ENCODE assay signal across 9 mouse cellular contexts in genomic region chr9:33152186-33152585, GRCm38 (mm10).
DNase-seq lines count a peak whose midpoint lies in the region; ATAC-seq and TF ChIP-seq lines count a peak whose summit lies in the region.
"Had no signal": no experiment of that assay in that cellular context is flagged by ENCODE, and none has a peak within 500 bp of the region (broad histone marks: within the 10 kb centered on the region; RNA-seq: fewer than 3 reads in every experiment).

No protein-coding gene starts in this region.

- no peak overlapping the region for H3K9ac ChIP-seq in hindbrain, embryonic 11.5 days (ENCODE audit: low read depth, low read length)
- H3K9ac ChIP-seq in hindbrain, embryonic 12.5 days: no peak overlapping the region
- no peak overlapping the region for H3K9ac ChIP-seq in intestine, postnatal 0 days (ENCODE audit: low read depth, low read length)

- no peak overlapping the region for H3K4me3 ChIP-seq in hindbrain, embryonic 11.5 days (ENCODE audit: low read depth, low read length)
- H3K4me3 ChIP-seq in hindbrain, embryonic 12.5 days: no peak overlapping the region
- no peak overlapping the region for H3K4me3 ChIP-seq in limb, embryonic 10.5 days
- H3K4me3 ChIP-seq in intestine, postnatal 0 days (ENCODE audit: low read depth, low read length): no peak overlapping the region

- no peak overlapping the region for H3K4me2 ChIP-seq in hindbrain, embryonic 11.5 days (replicated peaks; ENCODE audit: low read depth, low read length)
- H3K4me2 ChIP-seq in hindbrain, embryonic 12.5 days (replicated peaks): no peak overlapping the region
- no peak overlapping the region for H3K4me2 ChIP-seq in intestine, postnatal 0 days (replicated peaks; ENCODE audit: low read depth)

- H3K9me3 ChIP-seq in hindbrain, embryonic 11.5 days (ENCODE audit: control insufficient read depth, low read length): no peaks in the 10 kb centered on the region
- no peaks in the 10 kb centered on the region for H3K9me3 ChIP-seq in hindbrain, embryonic 12.5 days (replicated peaks)
- no peaks in the 10 kb centered on the region for H3K9me3 ChIP-seq in limb, embryonic 10.5 days (replicated peaks)
- no peaks in the 10 kb centered on the region for H3K9me3 ChIP-seq in intestine, postnatal 0 days (ENCODE audit: control insufficient read depth)

- WGBS in hindbrain, embryonic 11.5 days: 38% methylated on average over 1 of the region's 1 CpGs
- WGBS in hindbrain, embryonic 12.5 days: 29% methylated on average over 1 of the region's 1 CpGs
- WGBS in limb, embryonic 10.5 days: 27% methylated on average over 1 of the region's 1 CpGs
- 33% methylated on average over 1 of the region's 1 CpGs for WGBS in intestine, postnatal 0 days

- no peaks in the 10 kb centered on the region for H3K27me3 ChIP-seq in hindbrain, embryonic 11.5 days (ENCODE audit: control insufficient read depth, insufficient read depth, low read length)
- H3K27me3 ChIP-seq in hindbrain, embryonic 12.5 days: no peaks in the 10 kb centered on the region
- H3K27me3 ChIP-seq in limb, embryonic 10.5 days (ENCODE audit: low read depth, poor library complexity, severe bottlenecking): no peaks in the 10 kb centered on the region
- no peaks in the 10 kb centered on the region for H3K27me3 ChIP-seq in intestine, postnatal 0 days (replicated peaks; ENCODE audit: control insufficient read depth, insufficient read depth, low read length)

- intact Hi-C loops in left cerebral cortex, postnatal 25 days (cut with DNase I): no loop called here

- no peaks in the 10 kb centered on the region for H3K4me1 ChIP-seq in hindbrain, embryonic 11.5 days (replicated peaks; ENCODE audit: control insufficient read depth, insufficient read depth, low read length)
- no peaks in the 10 kb centered on the region for H3K4me1 ChIP-seq in hindbrain, embryonic 12.5 days
- peaks cover 22% of the 10 kb centered on the region; the same call in 1 of the 2 replicates for H3K4me1 ChIP-seq in limb, embryonic 10.5 days
- no peaks in the 10 kb centered on the region for H3K4me1 ChIP-seq in intestine, postnatal 0 days (replicated peaks; ENCODE audit: control insufficient read depth, insufficient read depth, low read length)

- ATAC-seq in hindbrain, embryonic 11.5 days (ENCODE audit: low FRiP score): no peak
- no peak for ATAC-seq in hindbrain, embryonic 12.5 days (ENCODE audit: low FRiP score)
- no peak for ATAC-seq in intestine, postnatal 0 days

- H3K27ac ChIP-seq in hindbrain, embryonic 11.5 days (ENCODE audit: low read depth, low read length): no peak overlapping the region
- no peak overlapping the region for H3K27ac ChIP-seq in hindbrain, embryonic 12.5 days
- peak overlapping the region; percentile 79; the same call in 1 of the 2 replicates for H3K27ac ChIP-seq in limb, embryonic 10.5 days
- H3K27ac ChIP-seq in intestine, postnatal 0 days (ENCODE audit: low read depth, low read length): no peak overlapping the region

- DNase-seq in hindbrain, embryonic 11.5 days (ENCODE audit: low spot score): peak; percentile 10
- peak; percentile 54 for DNase-seq in adrenal gland, adult 2 months
- peak; percentile 3 for DNase-seq in embryo, embryonic 9.5 days (ENCODE audit: extremely low spot score)
- DNase-seq in limb, embryonic 10.5 days (ENCODE audit: low spot score): peak; percentile 35
- DNase-seq in left cerebral cortex, postnatal 25 days (ENCODE audit: low spot score in 2 of 2): no peak
- no peak for DNase-seq in spleen, postnatal 4 days (ENCODE audit: low spot score in 2 of 2)
- DNase-seq: layer of hippocampus, adult 9-11 months had no signal

- no peak for TF ChIP-seq CTCF in intestine, postnatal 0 days (IDR thresholded peaks at IDR 0.05; ENCODE audit: low read depth)

- no peaks in the 10 kb centered on the region for H3K36me3 ChIP-seq in hindbrain, embryonic 11.5 days (ENCODE audit: control insufficient read depth, insufficient read depth, low read length)
- no peaks in the 10 kb centered on the region for H3K36me3 ChIP-seq in hindbrain, embryonic 12.5 days
- H3K36me3 ChIP-seq in limb, embryonic 10.5 days: no peaks in the 10 kb centered on the region
- H3K36me3 ChIP-seq in intestine, postnatal 0 days (ENCODE audit: control insufficient read depth, insufficient read depth): no peaks in the 10 kb centered on the region

Comparison
In these comparisons a context has a peak if more than half of its experiments do, and no peak if none do; other contexts are left out.
1. DNase-seq: peak in hindbrain, embryonic 11.5 days (single experiment), adrenal gland, adult 2 months (single experiment), embryo, embryonic 9.5 days (single experiment) and limb, embryonic 10.5 days (single experiment); none in left cerebral cortex, postnatal 25 days (0 of 2) and spleen, postnatal 4 days (0 of 2).